Mouse (Mus musculus): ENCODE measurements around the gene Ercc1. TPM values are rescaled to one million over a fixed set of nuclear protein-coding genes. Genes with fewer than 3 reads are reported as not detected.

Gene Ercc1
- polyA plus RNA-seq, 1 experiment: 53.8 TPM

- Histone ChIP-seq H3K4me1 (ENCODE audit: control insufficient read depth, insufficient read depth, low read length) (no peaks in the 10 kb centered on the region), H3K4me3 (ENCODE audit: insufficient read depth, low read length) (peak overlapping the region; percentile 47), H3K27ac (ENCODE audit: insufficient read depth, low read length) (no peak overlapping the region)
- TF ChIP-seq CTCF (IDR thresholded peaks at IDR 0.05; ENCODE audit: extremely low read depth, insufficient read depth, low read length): no peak
- no peak for TF ChIP-seq POLR2A (IDR thresholded peaks at IDR 0.05; ENCODE audit: extremely low read depth, insufficient read depth, low read length)
Observed at GRCm38 (mm10) chr7:19359892-19360641, 15.5 kb downstream of the Ercc1 start.

GRCm38 (mm10) chr7:19360944-19361343 lies 16.4 kb downstream of the Ercc1 start:
- TF ChIP-seq CTCF (IDR thresholded peaks at IDR 0.05; ENCODE audit: extremely low read depth, insufficient read depth, low read length): no peak
- peak; percentile 46; the same call in 1 of the 2 replicates for TF ChIP-seq POLR2A (IDR thresholded peaks at IDR 0.05; ENCODE audit: extremely low read depth, insufficient read depth, low read length)
- Histone ChIP-seq H3K4me1 (ENCODE audit: control insufficient read depth, insufficient read depth, low read length) (no peaks in the 10 kb centered on the region), H3K27ac (ENCODE audit: insufficient read depth, low read length) (no peak overlapping the region), H3K4me3 (ENCODE audit: insufficient read depth, low read length) (peak overlapping the region; percentile 47)

- Histone ChIP-seq H3K27ac (ENCODE audit: insufficient read depth, low read length) (no peak overlapping the region), H3K4me1 (ENCODE audit: control insufficient read depth, insufficient read depth, low read length) (no peaks in the 10 kb centered on the region), H3K4me3 (ENCODE audit: insufficient read depth, low read length) (peak overlapping the region; percentile 47)
- TF ChIP-seq CTCF (IDR thresholded peaks at IDR 0.05; ENCODE audit: extremely low read depth, insufficient read depth, low read length) (peak; percentile 52), POLR2A (IDR thresholded peaks at IDR 0.05; ENCODE audit: extremely low read depth, insufficient read depth, low read length) (no peak)
Observed at GRCm38 (mm10) chr7:19361720-19362119, 17.1 kb downstream of the Ercc1 start.

GRCm38 (mm10) chr7:19362276-19362675 lies 17.7 kb downstream of the Ercc1 start:
- H3K27ac ChIP-seq (ENCODE audit: insufficient read depth, low read length): no peak overlapping the region
- no peak overlapping the region for H3K4me3 ChIP-seq (ENCODE audit: insufficient read depth, low read length)
- no peaks in the 10 kb centered on the region for H3K4me1 ChIP-seq (ENCODE audit: control insufficient read depth, insufficient read depth, low read length)
- TF ChIP-seq CTCF (IDR thresholded peaks at IDR 0.05; ENCODE audit: extremely low read depth, insufficient read depth, low read length) (no peak), POLR2A (IDR thresholded peaks at IDR 0.05; ENCODE audit: extremely low read depth, insufficient read depth, low read length) (no peak)

- Histone ChIP-seq H3K4me3 (ENCODE audit: insufficient read depth, low read length) (no peak overlapping the region), H3K4me1 (ENCODE audit: control insufficient read depth, insufficient read depth, low read length) (no peaks in the 10 kb centered on the region), H3K27ac (ENCODE audit: insufficient read depth, low read length) (no peak overlapping the region)
- TF ChIP-seq CTCF (IDR thresholded peaks at IDR 0.05; ENCODE audit: extremely low read depth, insufficient read depth, low read length) (peak; percentile 61), POLR2A (IDR thresholded peaks at IDR 0.05; ENCODE audit: extremely low read depth, insufficient read depth, low read length) (no peak)
Observed at GRCm38 (mm10) chr7:19363881-19364280, 19.3 kb downstream of the Ercc1 start.

GRCm38 (mm10) chr7:19365376-19365775 lies 20.8 kb downstream of the Ercc1 start:
- Histone ChIP-seq H3K4me1 (ENCODE audit: control insufficient read depth, insufficient read depth, low read length) (no peaks in the 10 kb centered on the region), H3K27ac (ENCODE audit: insufficient read depth, low read length) (no peak overlapping the region)

GRCm38 (mm10) chr7:19368380-19368779 lies 23.8 kb downstream of the Ercc1 start:
- H3K27ac ChIP-seq (ENCODE audit: insufficient read depth, low read length): no peak overlapping the region
- no peaks in the 10 kb centered on the region for H3K4me1 ChIP-seq (ENCODE audit: control insufficient read depth, insufficient read depth, low read length)
- H3K4me3 ChIP-seq (ENCODE audit: insufficient read depth, low read length): no peak overlapping the region
- TF ChIP-seq CTCF (IDR thresholded peaks at IDR 0.05; ENCODE audit: extremely low read depth, insufficient read depth, low read length): no peak
- TF ChIP-seq POLR2A (IDR thresholded peaks at IDR 0.05; ENCODE audit: extremely low read depth, insufficient read depth, low read length): no peak

More at GRCm38 (mm10) chr7:19365376-19365775, 20.8 kb downstream of the Ercc1 start:
- no peak for TF ChIP-seq CTCF (IDR thresholded peaks at IDR 0.05; ENCODE audit: extremely low read depth, insufficient read depth, low read length)
- TF ChIP-seq POLR2A (IDR thresholded peaks at IDR 0.05; ENCODE audit: extremely low read depth, insufficient read depth, low read length): no peak
- no peak overlapping the region for H3K4me3 ChIP-seq (ENCODE audit: insufficient read depth, low read length)

GRCm38 (mm10) chr7:19369823-19370425 lies 25.3 kb downstream of the Ercc1 start:
- peak overlapping the region; percentile 39 for H3K4me3 ChIP-seq (ENCODE audit: insufficient read depth, low read length)
- H3K4me1 ChIP-seq (ENCODE audit: control insufficient read depth, insufficient read depth, low read length): no peaks in the 10 kb centered on the region
- TF ChIP-seq POLR2A (IDR thresholded peaks at IDR 0.05; ENCODE audit: extremely low read depth, insufficient read depth, low read length) (peak; percentile 38; the same call in 1 of the 2 replicates), CTCF (IDR thresholded peaks at IDR 0.05; ENCODE audit: extremely low read depth, insufficient read depth, low read length) (peak; percentile 65)
- H3K27ac ChIP-seq (ENCODE audit: insufficient read depth, low read length): no peak overlapping the region

GRCm38 (mm10) chr7:19373367-19373766 lies 28.8 kb downstream of the Ercc1 start:
- H3K27ac ChIP-seq (ENCODE audit: insufficient read depth, low read length): no peak overlapping the region

GRCm38 (mm10) chr7:19375368-19375767 lies 30.8 kb downstream of the Ercc1 start:
- TF ChIP-seq POLR2A (IDR thresholded peaks at IDR 0.05; ENCODE audit: extremely low read depth, insufficient read depth, low read length): no peak
- TF ChIP-seq CTCF (IDR thresholded peaks at IDR 0.05; ENCODE audit: extremely low read depth, insufficient read depth, low read length): no peak
- no peak overlapping the region for H3K27ac ChIP-seq (ENCODE audit: insufficient read depth, low read length)
- H3K4me1 ChIP-seq (ENCODE audit: control insufficient read depth, insufficient read depth, low read length): no peaks in the 10 kb centered on the region
- no peak overlapping the region for H3K4me3 ChIP-seq (ENCODE audit: insufficient read depth, low read length)

More at GRCm38 (mm10) chr7:19373367-19373766, 28.8 kb downstream of the Ercc1 start:
- Histone ChIP-seq H3K4me3 (ENCODE audit: insufficient read depth, low read length) (no peak overlapping the region), H3K4me1 (ENCODE audit: control insufficient read depth, insufficient read depth, low read length) (no peaks in the 10 kb centered on the region)
- TF ChIP-seq CTCF (IDR thresholded peaks at IDR 0.05; ENCODE audit: extremely low read depth, insufficient read depth, low read length) (no peak), POLR2A (IDR thresholded peaks at IDR 0.05; ENCODE audit: extremely low read depth, insufficient read depth, low read length) (no peak)

Data from cortical plate, adult 2 months (tissue).